Mouse (Mus musculus): ENCODE data around the gene Bcl2l11. TPM values are rescaled to one million over a fixed set of nuclear protein-coding genes. Genes with fewer than 3 reads are reported as not detected.
"Not testable (repeated sequence)": the region's sequence is repeated elsewhere in the genome, so short reads cannot be mapped to it uniquely, and the experiment has no call there.

Bcl2l11 gene
- polyA plus RNA-seq, 1 experiment: 4.6 TPM

DNA sequence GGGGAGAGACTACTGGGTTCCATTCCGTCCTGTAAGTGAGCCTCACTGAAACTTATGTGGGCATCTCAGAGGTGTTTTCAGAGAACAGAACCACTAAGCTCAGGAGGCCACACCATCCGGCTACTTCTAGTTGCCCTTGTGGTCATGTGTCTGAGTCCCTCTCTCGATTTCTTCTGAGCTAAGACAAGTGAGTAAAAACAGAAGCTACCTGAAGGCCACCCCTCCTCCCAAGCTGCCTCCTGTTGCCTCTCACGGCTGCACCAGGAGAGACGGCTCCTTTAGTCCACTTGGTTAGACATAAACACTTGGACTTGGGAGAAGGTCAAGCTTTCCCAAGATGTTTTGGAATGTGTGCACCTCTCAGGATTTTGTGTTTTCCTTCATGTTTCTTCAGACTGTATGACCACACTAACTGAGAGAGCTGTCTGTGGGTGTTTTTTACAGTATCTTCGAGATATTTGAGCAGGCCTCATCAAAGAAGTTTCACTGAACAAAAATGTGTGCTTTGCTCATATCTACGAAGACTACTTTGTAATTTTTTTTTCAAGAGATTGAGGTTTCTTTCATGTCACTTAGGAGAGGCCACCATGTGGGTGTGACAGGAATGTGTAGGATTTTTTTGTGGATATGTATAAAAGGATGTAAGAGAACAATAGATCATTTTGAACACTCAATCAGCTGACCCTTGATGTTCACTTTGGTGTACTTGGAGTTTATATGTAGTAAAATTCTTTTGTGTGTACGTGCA lies 37.9 kb upstream of the Bcl2l11 start:
- H3K27ac ChIP-seq (ENCODE audit: insufficient read depth, low read length): no peak overlapping the region
- no peak for TF ChIP-seq POLR2A (IDR thresholded peaks at IDR 0.05; ENCODE audit: extremely low read depth, insufficient read depth, low read length)
- TF ChIP-seq CTCF (IDR thresholded peaks at IDR 0.05; ENCODE audit: extremely low read depth, insufficient read depth, low read length): no peak
- no peak overlapping the region for H3K4me3 ChIP-seq (ENCODE audit: insufficient read depth, low read length)

GRCm38 (mm10) chr2:128090283-128090885 lies 35.5 kb upstream of the Bcl2l11 start:
- Histone ChIP-seq H3K27ac (ENCODE audit: insufficient read depth, low read length) (no peak overlapping the region), H3K4me1 (ENCODE audit: control insufficient read depth, insufficient read depth, low read length) (peaks cover 2% of the 10 kb centered on the region; the same call in 1 of the 2 replicates), H3K4me3 (ENCODE audit: insufficient read depth, low read length) (no peak overlapping the region)
- no peak for TF ChIP-seq CTCF (IDR thresholded peaks at IDR 0.05; ENCODE audit: extremely low read depth, insufficient read depth, low read length)
- TF ChIP-seq POLR2A (IDR thresholded peaks at IDR 0.05; ENCODE audit: extremely low read depth, insufficient read depth, low read length): no peak

More for the DNA sequence above, 37.9 kb upstream of the Bcl2l11 start:
- H3K4me1 ChIP-seq (ENCODE audit: control insufficient read depth, insufficient read depth, low read length): peaks cover 2% of the 10 kb centered on the region; the same call in 1 of the 2 replicates

- H3K4me3 ChIP-seq (ENCODE audit: insufficient read depth, low read length): no peak overlapping the region
- no peak overlapping the region for H3K27ac ChIP-seq (ENCODE audit: insufficient read depth, low read length)
- H3K4me1 ChIP-seq (ENCODE audit: control insufficient read depth, insufficient read depth, low read length): peaks cover 2% of the 10 kb centered on the region; the same call in 1 of the 2 replicates
- no peak for TF ChIP-seq POLR2A (IDR thresholded peaks at IDR 0.05; ENCODE audit: extremely low read depth, insufficient read depth, low read length)
- no peak for TF ChIP-seq CTCF (IDR thresholded peaks at IDR 0.05; ENCODE audit: extremely low read depth, insufficient read depth, low read length)
Measured at GRCm38 (mm10) chr2:128091431-128092369, 34.1 kb upstream of the Bcl2l11 start.

GRCm38 (mm10) chr2:128092451-128092850 lies 33.4 kb upstream of the Bcl2l11 start:
- Histone ChIP-seq H3K27ac (ENCODE audit: insufficient read depth, low read length) (no peak overlapping the region), H3K4me3 (ENCODE audit: insufficient read depth, low read length) (no peak overlapping the region), H3K4me1 (ENCODE audit: control insufficient read depth, insufficient read depth, low read length) (no peaks in the 10 kb centered on the region)
- TF ChIP-seq POLR2A (IDR thresholded peaks at IDR 0.05; ENCODE audit: extremely low read depth, insufficient read depth, low read length) (no peak), CTCF (IDR thresholded peaks at IDR 0.05; ENCODE audit: extremely low read depth, insufficient read depth, low read length) (no peak)

- H3K4me1 ChIP-seq (ENCODE audit: control insufficient read depth, insufficient read depth, low read length): no peaks in the 10 kb centered on the region
- no peak overlapping the region for H3K27ac ChIP-seq (ENCODE audit: insufficient read depth, low read length)
- TF ChIP-seq POLR2A (IDR thresholded peaks at IDR 0.05; ENCODE audit: extremely low read depth, insufficient read depth, low read length) (no peak), CTCF (IDR thresholded peaks at IDR 0.05; ENCODE audit: extremely low read depth, insufficient read depth, low read length) (no peak)
- no peak overlapping the region for H3K4me3 ChIP-seq (ENCODE audit: insufficient read depth, low read length)
Measured at GRCm38 (mm10) chr2:128094196-128094595, 31.6 kb upstream of the Bcl2l11 start.

- TF ChIP-seq CTCF (IDR thresholded peaks at IDR 0.05; ENCODE audit: extremely low read depth, insufficient read depth, low read length) (no peak), POLR2A (IDR thresholded peaks at IDR 0.05; ENCODE audit: extremely low read depth, insufficient read depth, low read length) (no peak)
- H3K4me3 ChIP-seq (ENCODE audit: insufficient read depth, low read length): no peak overlapping the region
- H3K4me1 ChIP-seq (ENCODE audit: control insufficient read depth, insufficient read depth, low read length): no peaks in the 10 kb centered on the region
- no peak overlapping the region for H3K27ac ChIP-seq (ENCODE audit: insufficient read depth, low read length)
Measured at GRCm38 (mm10) chr2:128094602-128095001, 31.2 kb upstream of the Bcl2l11 start.

DNA sequence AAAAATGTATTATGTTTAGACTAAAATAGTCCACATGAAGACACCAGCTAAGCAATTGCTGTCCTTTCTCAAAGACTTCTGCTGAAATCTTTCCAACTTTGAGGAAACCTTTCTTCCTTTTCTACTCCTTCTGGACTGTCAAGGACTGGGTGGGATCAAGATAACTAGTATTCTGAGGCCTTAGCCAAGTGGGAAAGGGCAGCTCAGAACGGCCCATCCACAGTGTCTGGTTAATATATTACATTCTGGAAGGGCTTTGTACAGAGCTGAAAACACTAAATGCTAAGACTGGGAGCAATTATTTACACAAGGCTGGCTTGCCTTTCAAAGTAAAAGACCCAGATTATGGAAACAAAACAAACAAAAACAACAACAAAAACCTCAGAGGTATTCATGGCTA lies 30.6 kb upstream of the Bcl2l11 start:
- TF ChIP-seq CTCF (IDR thresholded peaks at IDR 0.05; ENCODE audit: extremely low read depth, insufficient read depth, low read length) (no peak), POLR2A (IDR thresholded peaks at IDR 0.05; ENCODE audit: extremely low read depth, insufficient read depth, low read length) (no peak)
- Histone ChIP-seq H3K4me1 (ENCODE audit: control insufficient read depth, insufficient read depth, low read length) (no peaks in the 10 kb centered on the region), H3K27ac (ENCODE audit: insufficient read depth, low read length) (no peak overlapping the region), H3K4me3 (ENCODE audit: insufficient read depth, low read length) (no peak overlapping the region)

DNA sequence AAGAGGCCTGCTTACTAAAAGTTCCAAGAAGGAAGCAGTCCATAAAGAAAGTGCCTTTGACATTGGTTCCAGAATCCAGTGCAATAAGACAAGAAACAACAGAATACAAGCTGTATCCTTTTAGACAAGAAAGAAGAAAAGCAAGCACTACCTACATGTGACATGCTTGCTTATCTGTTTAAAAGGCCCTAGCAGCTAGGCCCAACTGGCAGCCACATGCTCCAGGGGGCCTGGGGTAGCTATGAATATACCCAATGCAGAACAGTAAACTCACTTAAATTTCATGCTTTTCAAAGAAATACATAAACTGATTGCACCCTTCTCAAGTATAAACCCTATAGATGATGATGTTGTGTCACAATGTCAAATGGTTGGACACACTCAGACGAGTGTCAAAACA lies 29.8 kb upstream of the Bcl2l11 start:
- Histone ChIP-seq H3K27ac (ENCODE audit: insufficient read depth, low read length) (no peak overlapping the region), H3K4me3 (ENCODE audit: insufficient read depth, low read length) (no peak overlapping the region), H3K4me1 (ENCODE audit: control insufficient read depth, insufficient read depth, low read length) (no peaks in the 10 kb centered on the region)
- TF ChIP-seq POLR2A (IDR thresholded peaks at IDR 0.05; ENCODE audit: extremely low read depth, insufficient read depth, low read length) (no peak), CTCF (IDR thresholded peaks at IDR 0.05; ENCODE audit: extremely low read depth, insufficient read depth, low read length) (no peak)

DNA sequence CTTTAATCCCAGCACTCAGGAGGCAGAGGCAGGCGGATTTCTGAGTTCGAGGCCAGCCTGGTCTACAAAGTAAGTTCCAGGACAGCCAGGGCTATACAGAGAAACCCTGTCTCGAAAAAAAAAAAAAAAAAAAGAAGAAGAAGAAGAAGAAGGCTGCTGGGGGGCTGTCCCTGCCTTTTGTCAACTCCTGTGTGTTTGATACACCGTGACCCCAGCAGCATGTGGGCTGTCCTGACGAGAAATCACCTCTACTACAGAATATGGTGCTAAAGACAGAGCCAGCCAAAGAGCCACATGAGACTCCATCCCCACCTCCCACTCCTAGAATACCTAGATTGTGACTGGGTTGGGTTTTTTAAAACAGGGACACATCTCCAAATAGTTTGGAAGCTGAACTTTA lies 27.7 kb upstream of the Bcl2l11 start:
- not testable (repeated sequence) for H3K4me3 ChIP-seq (ENCODE audit: insufficient read depth, low read length); H3K4me1 ChIP-seq (ENCODE audit: control insufficient read depth, insufficient read depth, low read length); H3K27ac ChIP-seq (ENCODE audit: insufficient read depth, low read length)

Data from cortical plate, adult 2 months (tissue).